Mouse (Mus musculus) intestine, postnatal 0 days (tissue): ENCODE results near the gene Plcz1. TPM values are rescaled to one million over a fixed set of nuclear protein-coding genes. Genes with fewer than 3 reads are reported as not detected.

Experiments
- ATAC-seq: fragments of 200-750 bp; cut with Nextera tagmentation; 2 replicates; pipeline ENCODE4 v1.8.0; 2017; ENCODE audit warnings: mild to moderate bottlenecking, moderate TSS enrichment, moderate library complexity
- H3K27ac ChIP-seq: fragments of 300-500 bp; sonication (generic); 2 replicates; pipeline ENCODE4 v1.5.1; 2014; ENCODE audit warnings: mild to moderate bottlenecking, low read depth, low read length, moderate library complexity
- H3K27me3 ChIP-seq: fragments of 300-500 bp; sonication (generic); replicated peaks from 2 replicates; pipeline ENCODE4 v1.6.1; 2014; ENCODE audit warnings: low read length, mixed read lengths; ENCODE audit not compliant: control insufficient read depth, insufficient read depth
- H3K36me3 ChIP-seq: fragments of 300-500 bp; sonication (generic); 2 replicates; pipeline ENCODE4 v1.6.1; 2014; ENCODE audit warnings: mild to moderate bottlenecking, moderate library complexity; ENCODE audit not compliant: control insufficient read depth, insufficient read depth
- H3K4me1 ChIP-seq: fragments of 300-500 bp; sonication (generic); replicated peaks from 2 replicates; pipeline ENCODE4 v1.6.1; 2014; ENCODE audit warnings: antibody characterized with exemption, low read length, mixed read lengths; ENCODE audit not compliant: control insufficient read depth, insufficient read depth
- H3K4me2 ChIP-seq: fragments of 300-500 bp; sonication (generic); replicated peaks from 2 replicates; pipeline ENCODE4 v1.6.1; 2014; ENCODE audit warnings: low read depth, mild to moderate bottlenecking, moderate library complexity
- H3K4me3 ChIP-seq: fragments of 300-500 bp; sonication (generic); 2 replicates; pipeline ENCODE4 v1.5.1; 2014; ENCODE audit warnings: low read depth, low read length
- H3K9ac ChIP-seq: fragments of 300-500 bp; sonication (generic); 2 replicates; pipeline ENCODE4 v1.6.1; 2014; ENCODE audit warnings: mild to moderate bottlenecking, low read depth, low read length
- H3K9me3 ChIP-seq: fragments of 300-500 bp; sonication (generic); 2 replicates; pipeline ENCODE4 v1.6.1; 2016; ENCODE audit warnings: mixed run types; ENCODE audit not compliant: control insufficient read depth
- CTCF ChIP-seq: sonication (generic); IDR thresholded peaks from 2 replicates; pipeline ENCODE4 v1.5.1; 2016; ENCODE audit warnings: low read depth, mild to moderate bottlenecking, control low read depth, antibody characterized with exemption, moderate library complexity
- WGBS: fragments of 180-500 bp; shearing (Covaris S2); extraction: QIAGEN DNeasy Blood & Tissue Kit; methylation state at CpG from one replicate; pipeline ENCODE4 v1.1.7; 2014; 5-methylcytosine and 5-hydroxymethylcytosine counted together
- polyA plus RNA-seq: library from polyadenylated mRNA; unstranded; fragments of >200 nt; fragmentation: Nextera tagmentation; extraction: Ambion mirVana; gene quantifications from 2 replicates; pipeline ENCODE4 v1.2.1, GENCODE M21; 2015

Plcz1 gene
- polyA plus RNA-seq, 1 experiment from 2014 or later, result not detected

GRCm38 (mm10) chr6:139984069-139984468 lies 57.2 kb downstream of the Plcz1 start:
- H3K4me2 ChIP-seq, result no peak overlapping the region
- no peak for ATAC-seq
- no peaks in the 10 kb centered on the region for H3K4me1 ChIP-seq
- no peaks in the 10 kb centered on the region for H3K36me3 ChIP-seq
- no peak for TF ChIP-seq CTCF
- no peak overlapping the region for H3K9ac ChIP-seq
- no peak overlapping the region for H3K4me3 ChIP-seq
- no peak overlapping the region for H3K27ac ChIP-seq
- H3K27me3 ChIP-seq, result no peaks in the 10 kb centered on the region
- 91% methylated on average over 3 of the region's 3 CpGs for WGBS
- H3K9me3 ChIP-seq, result no peaks in the 10 kb centered on the region

- no peak for TF ChIP-seq CTCF
- Histone ChIP-seq H3K4me2 (no peak overlapping the region), H3K27me3 (no peaks in the 10 kb centered on the region), H3K4me1 (no peaks in the 10 kb centered on the region; the same call in 1 of the 2 replicates), H3K27ac (no peak overlapping the region), H3K4me3 (no peak overlapping the region), H3K36me3 (no peaks in the 10 kb centered on the region), H3K9ac (no peak overlapping the region), H3K9me3 (no peaks in the 10 kb centered on the region)
- 0 out of 2 replicates have a peak, but pooled peaks have one; percentile 38 for ATAC-seq
These were observed 60.2 kb downstream of the Plcz1 start for GRCm38 (mm10) chr6:139981061-139981460.

- Histone ChIP-seq H3K36me3 (no peaks in the 10 kb centered on the region), H3K27ac (no peak overlapping the region), H3K9ac (no peak overlapping the region), H3K27me3 (no peaks in the 10 kb centered on the region), H3K9me3 (no peaks in the 10 kb centered on the region), H3K4me2 (no peak overlapping the region), H3K4me3 (no peak overlapping the region), H3K4me1 (no peaks in the 10 kb centered on the region; the same call in 1 of the 2 replicates)
- no peak for ATAC-seq
- no peak for TF ChIP-seq CTCF
- 55% methylated on average over 3 of the region's 3 CpGs for WGBS
These were observed 63.1 kb downstream of the Plcz1 start for GRCm38 (mm10) chr6:139978114-139978513.

GRCm38 (mm10) chr6:139974668-139975067 lies 66.6 kb downstream of the Plcz1 start:
- Histone ChIP-seq H3K9ac (no peak overlapping the region), H3K4me2 (no peak overlapping the region), H3K4me3 (no peak overlapping the region), H3K4me1 (no peaks in the 10 kb centered on the region; the same call in 1 of the 2 replicates), H3K27ac (no peak overlapping the region), H3K27me3 (no peaks in the 10 kb centered on the region), H3K9me3 (no peaks in the 10 kb centered on the region), H3K36me3 (no peaks in the 10 kb centered on the region)
- no peak for TF ChIP-seq CTCF
- WGBS, result 78% methylated on average over 5 of the region's 5 CpGs
- no peak for ATAC-seq

GRCm38 (mm10) chr6:139971608-139972298 lies 69.5 kb downstream of the Plcz1 start:
- no peak overlapping the region for H3K9ac ChIP-seq

GRCm38 (mm10) chr6:139966684-139967083 lies 74.6 kb downstream of the Plcz1 start:
- ATAC-seq, result no peak
- Histone ChIP-seq H3K4me2 (no peak overlapping the region), H3K9ac (no peak overlapping the region), H3K27me3 (no peaks in the 10 kb centered on the region), H3K9me3 (no peaks in the 10 kb centered on the region), H3K27ac (no peak overlapping the region), H3K36me3 (no peaks in the 10 kb centered on the region), H3K4me3 (no peak overlapping the region), H3K4me1 (no peaks in the 10 kb centered on the region)
- WGBS, result 64% methylated on average over 6 of the region's 6 CpGs
- no peak for TF ChIP-seq CTCF

More at GRCm38 (mm10) chr6:139971608-139972298, 69.5 kb downstream of the Plcz1 start:
- no peak for TF ChIP-seq CTCF
- 71% methylated on average over 4 of the region's 4 CpGs for WGBS
- Histone ChIP-seq H3K27me3 (no peaks in the 10 kb centered on the region), H3K4me1 (no peaks in the 10 kb centered on the region), H3K4me2 (no peak overlapping the region), H3K36me3 (no peaks in the 10 kb centered on the region), H3K27ac (no peak overlapping the region), H3K9me3 (no peaks in the 10 kb centered on the region), H3K4me3 (no peak overlapping the region)
- no peak for ATAC-seq
